Mouse (Mus musculus): ENCODE data around the gene Klc1. TPM values are rescaled to one million over a fixed set of nuclear protein-coding genes. Genes with fewer than 3 reads are reported as not detected.

Gene Klc1
- total and polyA plus RNA-seq, 2 experiments, result 17.4 to 18.8 TPM

GRCm38 (mm10) chr12:111743981-111744423 lies 14.6 kb upstream of the Klc1 start:
- 19% methylated on average over 11 of the region's 11 CpGs for WGBS
- H3K27me3 ChIP-seq (ENCODE audit: control insufficient read depth, insufficient read depth, low read length), result no peaks in the 10 kb centered on the region
- no peak for TF ChIP-seq POLR2A (IDR thresholded peaks at IDR 0.05; ENCODE audit: extremely low read depth, insufficient read depth, low read length)
- TF ChIP-seq CTCF (IDR thresholded peaks at IDR 0.05; ENCODE audit: low read depth, low read length), result no peak
- peak overlapping the region; percentile 36; the same call in 1 of the 2 replicates for H3K4me3 ChIP-seq (ENCODE audit: insufficient read depth, low read depth, low read length)
- no peaks in the 10 kb centered on the region for H3K79me2 ChIP-seq (ENCODE audit: control insufficient read depth, insufficient read depth, low read length)
- DNase-seq (ENCODE audit: extremely low read depth, low read depth, low spot score), result peak; percentile 88
- H3K36me3 ChIP-seq (ENCODE audit: control insufficient read depth, insufficient read depth, low read length), result no peaks in the 10 kb centered on the region
- H3K9ac ChIP-seq (ENCODE audit: low read depth, low read length), result no peak overlapping the region
- peak overlapping the region; percentile 55; the same call in 1 of the 2 replicates for H3K27ac ChIP-seq (replicated peaks; ENCODE audit: insufficient read depth, low read depth, low read length)
- peaks cover 9% of the 10 kb centered on the region for H3K4me1 ChIP-seq (ENCODE audit: control insufficient read depth, insufficient read depth, low read length)

GRCm38 (mm10) chr12:111745274-111745673 lies 13.4 kb upstream of the Klc1 start:
- WGBS, result 89% methylated on average over 6 of the region's 6 CpGs
- Histone ChIP-seq H3K4me3 (ENCODE audit: insufficient read depth, low read depth, low read length) (no peak overlapping the region), H3K27me3 (ENCODE audit: control insufficient read depth, insufficient read depth, low read length) (no peaks in the 10 kb centered on the region), H3K36me3 (ENCODE audit: control insufficient read depth, insufficient read depth, low read length) (no peaks in the 10 kb centered on the region), H3K27ac (replicated peaks; ENCODE audit: insufficient read depth, low read depth, low read length) (no peak overlapping the region), H3K4me1 (ENCODE audit: control insufficient read depth, insufficient read depth, low read length) (peaks cover 9% of the 10 kb centered on the region), H3K9ac (ENCODE audit: low read depth, low read length) (no peak overlapping the region), H3K79me2 (ENCODE audit: control insufficient read depth, insufficient read depth, low read length) (no peaks in the 10 kb centered on the region)
- no peak for DNase-seq (ENCODE audit: extremely low read depth, low read depth, low spot score)
- TF ChIP-seq POLR2A (IDR thresholded peaks at IDR 0.05; ENCODE audit: extremely low read depth, insufficient read depth, low read length), result no peak
- no peak for TF ChIP-seq CTCF (IDR thresholded peaks at IDR 0.05; ENCODE audit: low read depth, low read length)

- 70% methylated on average over 5 of the region's 5 CpGs for WGBS
- no peak for TF ChIP-seq POLR2A (IDR thresholded peaks at IDR 0.05; ENCODE audit: extremely low read depth, insufficient read depth, low read length)
- no peak for TF ChIP-seq CTCF (IDR thresholded peaks at IDR 0.05; ENCODE audit: low read depth, low read length)
- no peak overlapping the region for H3K27ac ChIP-seq (replicated peaks; ENCODE audit: insufficient read depth, low read depth, low read length)
- no peak for DNase-seq (ENCODE audit: extremely low read depth, low read depth, low spot score)
- H3K79me2 ChIP-seq (ENCODE audit: control insufficient read depth, insufficient read depth, low read length), result no peaks in the 10 kb centered on the region
- H3K36me3 ChIP-seq (ENCODE audit: control insufficient read depth, insufficient read depth, low read length), result no peaks in the 10 kb centered on the region
- H3K4me3 ChIP-seq (ENCODE audit: insufficient read depth, low read depth, low read length), result no peak overlapping the region
- no peaks in the 10 kb centered on the region for H3K27me3 ChIP-seq (ENCODE audit: control insufficient read depth, insufficient read depth, low read length)
- no peak overlapping the region for H3K9ac ChIP-seq (ENCODE audit: low read depth, low read length)
- H3K4me1 ChIP-seq (ENCODE audit: control insufficient read depth, insufficient read depth, low read length), result peaks cover 9% of the 10 kb centered on the region
These were observed 12.6 kb upstream of the Klc1 start for GRCm38 (mm10) chr12:111746091-111746490.

- Histone ChIP-seq H3K27me3 (ENCODE audit: control insufficient read depth, insufficient read depth, low read length) (no peaks in the 10 kb centered on the region), H3K4me1 (ENCODE audit: control insufficient read depth, insufficient read depth, low read length) (peaks cover 9% of the 10 kb centered on the region), H3K79me2 (ENCODE audit: control insufficient read depth, insufficient read depth, low read length) (no peaks in the 10 kb centered on the region), H3K36me3 (ENCODE audit: control insufficient read depth, insufficient read depth, low read length) (no peaks in the 10 kb centered on the region), H3K4me3 (ENCODE audit: insufficient read depth, low read depth, low read length) (no peak overlapping the region), H3K9ac (ENCODE audit: low read depth, low read length) (no peak overlapping the region), H3K27ac (replicated peaks; ENCODE audit: insufficient read depth, low read depth, low read length) (no peak overlapping the region)
- no peak for TF ChIP-seq POLR2A (IDR thresholded peaks at IDR 0.05; ENCODE audit: extremely low read depth, insufficient read depth, low read length)
- TF ChIP-seq CTCF (IDR thresholded peaks at IDR 0.05; ENCODE audit: low read depth, low read length), result no peak
- no peak for DNase-seq (ENCODE audit: extremely low read depth, low read depth, low spot score)
- WGBS, result 88% methylated on average over 7 of the region's 7 CpGs
These were observed 11.2 kb upstream of the Klc1 start for GRCm38 (mm10) chr12:111747421-111747820.

GRCm38 (mm10) chr12:111750739-111751138 lies 7.9 kb upstream of the Klc1 start:
- no peak overlapping the region for H3K9ac ChIP-seq (ENCODE audit: low read depth, low read length)
- no peaks in the 10 kb centered on the region for H3K36me3 ChIP-seq (ENCODE audit: control insufficient read depth, insufficient read depth, low read length)
- no peak for DNase-seq (ENCODE audit: extremely low read depth, low read depth, low spot score)
- WGBS, result 90% methylated on average over 3 of the region's 3 CpGs
- no peaks in the 10 kb centered on the region for H3K79me2 ChIP-seq (ENCODE audit: control insufficient read depth, insufficient read depth, low read length)
- no peaks in the 10 kb centered on the region for H3K4me1 ChIP-seq (ENCODE audit: control insufficient read depth, insufficient read depth, low read length)
- H3K27ac ChIP-seq (replicated peaks; ENCODE audit: insufficient read depth, low read depth, low read length), result no peak overlapping the region
- TF ChIP-seq POLR2A (IDR thresholded peaks at IDR 0.05; ENCODE audit: extremely low read depth, insufficient read depth, low read length) (no peak), CTCF (IDR thresholded peaks at IDR 0.05; ENCODE audit: low read depth, low read length) (no peak)
- H3K4me3 ChIP-seq (ENCODE audit: insufficient read depth, low read depth, low read length), result no peak overlapping the region
- H3K27me3 ChIP-seq (ENCODE audit: control insufficient read depth, insufficient read depth, low read length), result no peaks in the 10 kb centered on the region

GRCm38 (mm10) chr12:111752491-111752890 lies 6.2 kb upstream of the Klc1 start:
- Histone ChIP-seq H3K4me3 (ENCODE audit: insufficient read depth, low read depth, low read length) (no peak overlapping the region), H3K79me2 (ENCODE audit: control insufficient read depth, insufficient read depth, low read length) (no peaks in the 10 kb centered on the region), H3K9ac (ENCODE audit: low read depth, low read length) (no peak overlapping the region), H3K4me1 (ENCODE audit: control insufficient read depth, insufficient read depth, low read length) (no peaks in the 10 kb centered on the region), H3K27ac (replicated peaks; ENCODE audit: insufficient read depth, low read depth, low read length) (no peak overlapping the region), H3K36me3 (ENCODE audit: control insufficient read depth, insufficient read depth, low read length) (no peaks in the 10 kb centered on the region), H3K27me3 (ENCODE audit: control insufficient read depth, insufficient read depth, low read length) (no peaks in the 10 kb centered on the region)
- TF ChIP-seq CTCF (IDR thresholded peaks at IDR 0.05; ENCODE audit: low read depth, low read length) (no peak), POLR2A (IDR thresholded peaks at IDR 0.05; ENCODE audit: extremely low read depth, insufficient read depth, low read length) (no peak)
- DNase-seq (ENCODE audit: extremely low read depth, low read depth, low spot score), result no peak
- 92% methylated on average over 6 of the region's 6 CpGs for WGBS

Data from liver, adult 2 months (tissue).